Mouse (Mus musculus) spleen, postnatal 14 days (tissue): ENCODE data around the gene Tiam1.
"Not testable (repeated sequence)": the region's sequence is repeated elsewhere in the genome, so short reads cannot be mapped to it uniquely, and the experiment has no call there.

Experiments
- DNase-seq, 2 experiments: peaks; one replicate each; pipeline ENCODE4 v3.0.0; 2021 to 2022; ENCODE audit warnings: low spot score in 2 of 2

Tiam1 gene

GRCm38 (mm10) chr16:90109500-90109899, 34.1 kb downstream of the Tiam1 start:
- DNase-seq = no peak

GRCm38 (mm10) chr16:90104714-90105459, 38.7 kb downstream of the Tiam1 start:
- DNase-seq = no peak

- DNase-seq = no peak
Observed at GRCm38 (mm10) chr16:90103726-90104125, 39.8 kb downstream of the Tiam1 start.

- no peak for DNase-seq
Observed at GRCm38 (mm10) chr16:90102596-90102995, 41.0 kb downstream of the Tiam1 start.

- no peak for DNase-seq
Observed at GRCm38 (mm10) chr16:90098191-90098605, 45.4 kb downstream of the Tiam1 start.

GRCm38 (mm10) chr16:90097769-90098168, 45.8 kb downstream of the Tiam1 start:
- no peak for DNase-seq

- no peak for DNase-seq
Observed at GRCm38 (mm10) chr16:90096011-90096410, 47.6 kb downstream of the Tiam1 start.

GRCm38 (mm10) chr16:90093015-90093414, 50.6 kb downstream of the Tiam1 start:
- DNase-seq = no peak

GRCm38 (mm10) chr16:90091906-90092305, 51.7 kb downstream of the Tiam1 start:
- no peak for DNase-seq

- no peak for DNase-seq
Observed at GRCm38 (mm10) chr16:90091112-90091720, 52.4 kb downstream of the Tiam1 start.

GRCm38 (mm10) chr16:90090368-90090767, 53.2 kb downstream of the Tiam1 start:
- DNase-seq = no peak

GRCm38 (mm10) chr16:90087256-90087655, 56.3 kb downstream of the Tiam1 start:
- DNase-seq = no peak

- no peak for DNase-seq
Observed at GRCm38 (mm10) chr16:90086111-90086510, 57.5 kb downstream of the Tiam1 start.

- no peak for DNase-seq
Observed at GRCm38 (mm10) chr16:90085580-90085979, 58.0 kb downstream of the Tiam1 start.

GRCm38 (mm10) chr16:90081125-90081524, 62.4 kb downstream of the Tiam1 start:
- DNase-seq = no peak

GRCm38 (mm10) chr16:90078806-90079381, 64.7 kb downstream of the Tiam1 start:
- no peak for DNase-seq

GRCm38 (mm10) chr16:90073510-90073909, 70.1 kb downstream of the Tiam1 start:
- no peak for DNase-seq

GRCm38 (mm10) chr16:90072651-90073050, 70.9 kb downstream of the Tiam1 start:
- DNase-seq = no peak

- not testable (repeated sequence) for DNase-seq
Observed at GRCm38 (mm10) chr16:90071125-90071524, 72.4 kb downstream of the Tiam1 start.

- no peak for DNase-seq
Observed at GRCm38 (mm10) chr16:90070104-90070503, 73.5 kb downstream of the Tiam1 start.

- no peak for DNase-seq
Observed at GRCm38 (mm10) chr16:90069197-90069596, 74.4 kb downstream of the Tiam1 start.

- DNase-seq = no peak
Observed at GRCm38 (mm10) chr16:90052905-90053519, 90.6 kb downstream of the Tiam1 start.

- no peak for DNase-seq
Observed at GRCm38 (mm10) chr16:90052409-90052808, 91.2 kb downstream of the Tiam1 start.
